Mouse (Mus musculus) right cerebral cortex, postnatal 25 days (tissue): ENCODE data around the gene Phc2.

ENCODE experiments used
- DNase-seq: peaks from one replicate; pipeline ENCODE4 v3.0.0; 2022

Gene Phc2

GRCm38 (mm10) chr4:128787023-128787939 is 132.8 kb downstream of the Phc2 start:
- DNase-seq = no peak

- no peak for DNase-seq
Observed at GRCm38 (mm10) chr4:128788108-128788507, 133.6 kb downstream of the Phc2 start.

- no peak for DNase-seq
Observed at GRCm38 (mm10) chr4:128789646-128790045, 135.1 kb downstream of the Phc2 start.

- no peak for DNase-seq
Observed at GRCm38 (mm10) chr4:128793710-128794109, 139.2 kb downstream of the Phc2 start.

- no peak for DNase-seq
Observed at GRCm38 (mm10) chr4:128794198-128794597, 139.7 kb downstream of the Phc2 start.

GRCm38 (mm10) chr4:128795596-128795995 is 141.1 kb downstream of the Phc2 start:
- DNase-seq = no peak

- DNase-seq = no peak
Observed at GRCm38 (mm10) chr4:128796788-128797187, 142.3 kb downstream of the Phc2 start.

- DNase-seq = no peak
Observed at GRCm38 (mm10) chr4:128801675-128802465, 147.4 kb downstream of the Phc2 start.
